Mouse (Mus musculus) ES-E14 (cell line): ENCODE measurements at regions not wholly inside any gene's neighbourhood (a gene's known extent, or its start where the extent isn't known, plus 50 kb on each side); places are given as distances from the start of the nearest gene placed in this dataset.

ENCODE experiments used
- DNase-seq: peaks from one replicate; pipeline ENCODE4 v3.0.0-alpha.2; 2013; ENCODE audit warnings: low read depth, low spot score
- H3K27ac ChIP-seq: 2 replicates; pipeline ENCODE4 v1.5.1; 2012; ENCODE audit warnings: low read depth, mild to moderate bottlenecking, low read length, moderate library complexity, mixed read lengths; ENCODE audit not compliant: poor library complexity, insufficient read depth, severe bottlenecking
- H3K36me3 ChIP-seq: 2 replicates; pipeline ENCODE4 v1.6.1; 2012; ENCODE audit warnings: mild to moderate bottlenecking, low read length, moderate library complexity, mixed read lengths; ENCODE audit not compliant: control insufficient read depth, poor library complexity, insufficient read depth, severe bottlenecking
- H3K4me1 ChIP-seq, 2 experiments: fragments of 150-350 bp in 1 of 2; sonication (generic) in 1 of 2; 2 replicates each; pipeline ENCODE4 v1.6.1; 2012; ENCODE audit warnings: low read length in 2 of 2, mild to moderate bottlenecking in 1 of 2, mixed read lengths in 1 of 2; ENCODE audit not compliant: control insufficient read depth in 2 of 2, insufficient read depth in 2 of 2, poor library complexity in 1 of 2
- H3K4me3 ChIP-seq, 2 experiments: fragments of 150-350 bp in 1 of 2; sonication (generic) in 1 of 2; 2 replicates each; pipeline ENCODE4 v1.5.1; 2012; ENCODE audit warnings: low read length in 2 of 2, low read depth in 1 of 2, mild to moderate bottlenecking in 1 of 2, mixed read lengths in 1 of 2; ENCODE audit not compliant: insufficient read depth in 1 of 2, poor library complexity in 1 of 2, severe bottlenecking in 1 of 2
- H3K9ac ChIP-seq: 2 replicates; pipeline ENCODE4 v1.6.1; 2012; ENCODE audit warnings: low read depth, mild to moderate bottlenecking, low read length, mixed read lengths; ENCODE audit not compliant: poor library complexity, insufficient read depth, severe bottlenecking
- H3K9me3 ChIP-seq: fragments of 150-350 bp; sonication (generic); 2 replicates; pipeline ENCODE4 v1.6.1; 2012; ENCODE audit warnings: low read depth, mild to moderate bottlenecking, low read length; ENCODE audit not compliant: control insufficient read depth, insufficient read depth
- CHD2 ChIP-seq: IDR thresholded peaks from 2 replicates; pipeline ENCODE4 v1.6.1; 2014; ENCODE audit warnings: mild to moderate bottlenecking, low read depth, low read length, inconsistent platforms
- HCFC1 ChIP-seq: IDR thresholded peaks from 2 replicates; pipeline ENCODE4 v1.6.1; 2012; ENCODE audit warnings: low read length, inconsistent platforms, borderline replicate concordance; ENCODE audit not compliant: insufficient read depth
- MAFK ChIP-seq: IDR thresholded peaks from 2 replicates; pipeline ENCODE4 v1.6.1; 2014; ENCODE audit warnings: mild to moderate bottlenecking, low read depth, low read length, inconsistent platforms; ENCODE audit not compliant: insufficient read depth
- ZC3H11A ChIP-seq: IDR thresholded peaks from 2 replicates; pipeline ENCODE4 v1.6.1; 2012; ENCODE audit warnings: low read depth, mild to moderate bottlenecking, inconsistent platforms, low read length, borderline replicate concordance
- ZNF384 ChIP-seq: IDR thresholded peaks from 2 replicates; pipeline ENCODE4 v1.6.1; 2012; ENCODE audit warnings: low read depth, low read length, inconsistent platforms
- in situ Hi-C, 2 experiments: fragments of 600-800 bp; cut with MboI; formaldehyde crosslinking; loops; one replicate each; pipeline ENCODE4 v1.15.1; 2025; ENCODE audit warnings: low sequenced_read_pairs in 2 of 2, inconsistent platforms in 1 of 2; ENCODE audit not compliant: unreplicated experiment in 2 of 2

DNA sequence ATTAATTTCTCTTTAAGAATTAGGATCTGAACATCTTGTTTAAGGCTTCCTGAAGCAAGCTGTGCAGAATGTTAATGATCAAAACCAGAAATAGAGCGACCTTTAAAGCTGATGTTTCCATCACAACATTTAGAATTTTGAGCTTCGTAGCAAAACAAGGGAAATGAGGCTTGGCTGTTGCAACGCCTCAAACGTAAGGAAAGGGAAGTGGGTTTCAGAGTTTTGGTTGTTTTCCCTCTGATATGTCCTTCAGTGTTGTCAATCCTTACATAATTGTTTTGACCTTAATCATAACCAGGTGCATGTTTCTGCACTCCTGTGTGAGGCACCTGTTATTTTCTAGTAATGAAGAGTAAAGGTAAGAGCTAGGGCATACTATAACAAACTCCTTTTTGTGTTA, 445.3 kb downstream of the Bckdhb start:
- Histone ChIP-seq H3K9me3 (no peaks in the 10 kb centered on the region), H3K27ac (no peak overlapping the region), H3K4me1 (no peaks in the 10 kb centered on the region), H3K36me3 (no peaks in the 10 kb centered on the region), H3K4me3 (no peak overlapping the region), H3K9ac (no peak overlapping the region)
- in situ Hi-C loops = no loop called here
- DNase-seq = no peak
- no peak for TF ChIP-seq ZC3H11A
- TF ChIP-seq CHD2 = no peak
- no peak for TF ChIP-seq ZNF384
- no peak for TF ChIP-seq MAFK

DNA sequence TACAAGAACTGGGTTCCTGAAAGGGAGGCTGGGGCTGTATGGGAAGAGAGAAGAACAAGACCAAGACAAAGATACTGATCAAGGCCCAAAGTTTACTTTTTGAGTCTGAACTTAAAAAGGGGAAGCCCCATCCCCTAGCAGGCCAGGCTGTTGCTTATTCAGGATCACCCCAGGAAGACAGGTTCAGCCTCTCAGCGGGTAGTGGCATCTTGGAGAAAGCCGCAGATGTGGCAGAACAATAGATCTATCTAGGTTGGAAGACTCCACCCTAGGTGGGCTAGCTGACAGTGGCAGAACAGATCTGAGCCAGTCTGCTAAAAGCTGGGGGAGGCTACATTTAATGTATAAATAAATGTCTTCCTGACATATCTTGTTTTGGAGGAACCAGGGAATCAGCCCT, 450.8 kb downstream of the Bckdhb start:
- no peak for DNase-seq
- in situ Hi-C loops = no loop called here
- Histone ChIP-seq H3K9ac (no peak overlapping the region), H3K9me3 (no peaks in the 10 kb centered on the region), H3K4me3 (no peak overlapping the region), H3K27ac (no peak overlapping the region), H3K4me1 (no peaks in the 10 kb centered on the region), H3K36me3 (no peaks in the 10 kb centered on the region)
- TF ChIP-seq HCFC1 (no peak), ZC3H11A (no peak), ZNF384 (no peak)

DNA sequence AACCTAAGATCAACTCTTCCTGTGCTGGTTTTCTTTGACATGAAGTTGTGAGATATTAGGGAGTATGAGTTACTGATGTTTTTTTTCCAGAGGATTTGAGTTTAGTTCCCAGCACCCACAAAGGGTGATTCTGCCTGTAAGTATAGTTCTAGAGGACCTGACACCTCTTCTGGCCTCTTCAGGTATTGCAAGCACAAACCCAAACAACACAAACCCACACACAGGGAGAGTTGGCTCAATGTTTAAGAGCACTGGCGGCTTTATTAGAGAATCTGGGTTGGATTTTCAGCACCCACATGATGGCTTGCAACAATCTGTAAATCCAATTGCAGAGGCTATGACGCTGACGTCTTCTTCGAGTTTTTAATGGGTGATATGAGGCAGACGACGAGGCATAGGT, 451.7 kb downstream of the Bckdhb start:
- Histone ChIP-seq H3K9ac (no peak overlapping the region), H3K4me1 (no peaks in the 10 kb centered on the region), H3K9me3 (no peaks in the 10 kb centered on the region), H3K4me3 (no peak overlapping the region), H3K27ac (no peak overlapping the region), H3K36me3 (no peaks in the 10 kb centered on the region)
- no peak for DNase-seq
- TF ChIP-seq ZC3H11A (no peak), MAFK (no peak), HCFC1 (no peak), CHD2 (no peak), ZNF384 (no peak)
- in situ Hi-C loops = no loop called here

DNA sequence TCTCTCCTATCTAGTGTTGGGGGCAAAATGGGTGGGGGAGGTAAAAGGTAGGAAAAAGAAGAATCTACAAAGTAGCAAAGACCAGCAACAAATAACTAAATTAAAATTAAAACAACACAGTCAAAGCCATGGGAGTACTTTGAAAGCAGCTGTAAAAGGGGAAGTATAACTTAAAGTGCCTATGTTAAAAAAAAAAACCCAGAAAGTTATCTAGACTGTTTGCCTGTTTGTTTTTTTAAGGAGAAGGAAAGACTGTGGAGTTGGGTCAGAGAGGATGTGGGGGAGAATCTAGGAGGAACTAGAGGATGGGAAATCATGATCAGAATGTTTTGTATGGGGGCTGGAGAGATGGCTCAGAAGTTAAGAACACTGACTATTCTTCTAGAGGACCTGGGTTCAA, 457.0 kb downstream of the Bckdhb start:
- Histone ChIP-seq H3K4me1 (no peaks in the 10 kb centered on the region), H3K27ac (no peak overlapping the region), H3K9me3 (no peaks in the 10 kb centered on the region), H3K36me3 (no peaks in the 10 kb centered on the region), H3K9ac (no peak overlapping the region), H3K4me3 (no peak overlapping the region)
- in situ Hi-C loops = no loop called here
- no peak for TF ChIP-seq ZC3H11A
- TF ChIP-seq CHD2 = no peak
- no peak for DNase-seq

DNA sequence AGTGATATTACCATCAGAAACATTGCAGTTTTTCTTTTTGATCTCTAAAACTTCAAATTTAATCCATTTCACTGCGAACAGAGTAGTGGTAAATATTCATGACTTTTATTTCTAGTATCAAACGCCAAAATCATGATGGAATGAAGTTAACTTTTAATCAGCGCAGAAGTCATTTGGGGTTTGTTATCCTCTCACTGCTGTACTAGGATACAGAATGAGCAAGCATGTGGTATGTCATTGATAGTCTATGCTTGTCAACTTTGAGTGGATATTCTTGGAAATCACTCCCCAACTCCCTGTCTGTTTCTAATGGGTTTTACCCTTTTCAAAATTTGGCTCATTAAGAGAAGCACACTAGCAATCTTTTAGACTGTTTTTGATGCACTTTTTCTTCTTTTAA, 464.9 kb downstream of the Bckdhb start:
- DNase-seq = no peak

More for the DNA sequence above, 464.9 kb downstream of the Bckdhb start:
- H3K4me1 ChIP-seq = no peaks in the 10 kb centered on the region
- TF ChIP-seq MAFK = no peak
- TF ChIP-seq HCFC1 = no peak
- TF ChIP-seq CHD2 = no peak
- TF ChIP-seq ZNF384 = no peak
- TF ChIP-seq ZC3H11A = no peak
- no peak overlapping the region for H3K27ac ChIP-seq
- H3K4me3 ChIP-seq = no peak overlapping the region
- H3K9me3 ChIP-seq = no peaks in the 10 kb centered on the region
- no peak overlapping the region for H3K9ac ChIP-seq
- in situ Hi-C loops = no loop called here
- no peaks in the 10 kb centered on the region for H3K36me3 ChIP-seq
